Mouse (Mus musculus) megakaryocyte progenitor cell, adult 5-6 weeks (primary cell): ENCODE results near the gene Tspan17. TPM values are rescaled to one million over a fixed set of nuclear protein-coding genes. Genes with fewer than 3 reads are reported as not detected.
"Not testable (repeated sequence)": the region's sequence is repeated elsewhere in the genome, so short reads cannot be mapped to it uniquely, and the experiment has no call there.

Experiments
- ATAC-seq: replicated peaks from 2 replicates; pipeline ENCODE4 v1.8.0; 2016; ENCODE audit warnings: mild to moderate bottlenecking, moderate TSS enrichment, inconsistent platforms; ENCODE audit not compliant: poor library complexity
- total RNA-seq, 2 experiments: library from RNA; stranded (forward) in 1 of 2; stranded (reverse) in 1 of 2; fragments of 157-497, 149-512 nt in 1 of 2; fragments of 200-1000 nt in 1 of 2; gene quantifications; 2 replicates each; pipeline versions ENCODE4 v1.2.3 to v1.2.4; 2015 to 2017

Tspan17 gene
- total RNA-seq, 2 experiments from 2014 or later, result 0.30 to 3.0 TPM

GRCm38 (mm10) chr13:54760164-54760795 is 28.9 kb upstream of the Tspan17 start:
- ATAC-seq, result no peak

GRCm38 (mm10) chr13:54760906-54761305 is 28.3 kb upstream of the Tspan17 start:
- no peak for ATAC-seq

GRCm38 (mm10) chr13:54765281-54766191 is 23.6 kb upstream of the Tspan17 start:
- no peak for ATAC-seq

GRCm38 (mm10) chr13:54766192-54766768 is 22.9 kb upstream of the Tspan17 start, which contains the start of gene Sncb:
TSS of gene Sncb (minus strand) at chr13:54766595.
- peak; percentile 92 for ATAC-seq

GRCm38 (mm10) chr13:54767012-54767411 is 22.2 kb upstream of the Tspan17 start:
- no peak for ATAC-seq

- no peak for ATAC-seq
Observed at GRCm38 (mm10) chr13:54780592-54780991, 8.6 kb upstream of the Tspan17 start.

GRCm38 (mm10) chr13:54781086-54781485 is 8.1 kb upstream of the Tspan17 start:
- no peak for ATAC-seq

- ATAC-seq, result no peak
Observed at GRCm38 (mm10) chr13:54783235-54783634, 5.9 kb upstream of the Tspan17 start.

GRCm38 (mm10) chr13:54783698-54784097 is 5.5 kb upstream of the Tspan17 start, which contains the start of gene Eif4e1b:
TSS of gene Eif4e1b (plus strand) at chr13:54783998.
- ATAC-seq, result no peak

- not testable (repeated sequence) for ATAC-seq
Observed at GRCm38 (mm10) chr13:54787591-54787990, 1.6 kb upstream of the Tspan17 start.

- ATAC-seq, result 0 out of 2 replicates have a peak, but pooled peaks have one; percentile 10
Observed at GRCm38 (mm10) chr13:54789561-54790397, 602 bp downstream of the Tspan17 start.

GRCm38 (mm10) chr13:54792259-54793230 is 3.4 kb downstream of the Tspan17 start:
- ATAC-seq, result no peak

- no peak for ATAC-seq
Observed at GRCm38 (mm10) chr13:54794002-54794577, 4.9 kb downstream of the Tspan17 start.

- ATAC-seq, result no peak
Observed at GRCm38 (mm10) chr13:54794843-54795242, 5.7 kb downstream of the Tspan17 start.

GRCm38 (mm10) chr13:54797356-54797755 is 8.2 kb downstream of the Tspan17 start:
- ATAC-seq, result peak; percentile 60; the same call in 1 of the 2 replicates

GRCm38 (mm10) chr13:54797861-54798643 is 8.9 kb downstream of the Tspan17 start:
- ATAC-seq, result no peak

GRCm38 (mm10) chr13:54798740-54799139 is 9.6 kb downstream of the Tspan17 start:
- ATAC-seq, result no peak

- ATAC-seq, result peak; percentile 74
Observed at GRCm38 (mm10) chr13:54799701-54800100, 10.5 kb downstream of the Tspan17 start.
